Mouse (Mus musculus) lung, adult 2 months (tissue): Measurements from ENCODE around the gene Polr2f.

Experiments
- CTCF ChIP-seq: fragments of 200-500 bp; IDR thresholded peaks from 2 replicates; pipeline ENCODE4 v1.5.1; 2011; ENCODE audit warnings: mild to moderate bottlenecking, low read length, control low read depth; ENCODE audit not compliant: insufficient read depth
- POLR2A ChIP-seq: fragments of 200-500 bp; IDR thresholded peaks from 2 replicates; pipeline ENCODE4 v1.6.1; 2011; ENCODE audit warnings: low read depth, mild to moderate bottlenecking, control low read depth, low read length, borderline replicate concordance; ENCODE audit errors: extremely low read depth

DNA sequence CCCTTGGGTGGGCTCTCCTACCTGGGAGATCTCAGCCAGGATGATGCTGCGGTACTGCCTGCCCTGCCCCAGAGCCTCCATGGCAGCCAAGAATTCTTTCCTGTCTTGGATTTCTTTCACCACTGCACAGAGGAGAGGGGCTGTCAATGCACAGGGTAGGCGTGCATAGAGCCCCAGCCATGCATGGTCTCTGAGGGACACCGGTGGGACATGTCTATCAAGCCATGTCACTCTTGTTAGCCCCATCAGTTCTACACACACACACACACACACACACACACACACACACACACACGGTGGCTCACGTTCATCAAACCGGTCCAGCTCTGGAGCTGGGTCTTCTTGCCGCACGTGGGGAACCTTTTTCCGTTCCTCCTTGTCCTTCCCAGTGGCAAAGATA lies 5.5 kb upstream of the Polr2f start:
- TF ChIP-seq CTCF (no peak), POLR2A (no peak)
